Mouse (Mus musculus) cortical plate, adult 2 months (tissue): Measurements from ENCODE around the gene Ephb1.

Experiments
- CTCF ChIP-seq: fragments of 200-500 bp; IDR thresholded peaks from 2 replicates; pipeline ENCODE4 v1.5.1; 2011; ENCODE audit warnings: mild to moderate bottlenecking, control low read depth, low read length; ENCODE audit not compliant: insufficient read depth; ENCODE audit errors: extremely low read depth
- POLR2A ChIP-seq: fragments of 200-500 bp; IDR thresholded peaks from 2 replicates; pipeline ENCODE4 v1.6.1; 2011; ENCODE audit warnings: mild to moderate bottlenecking, low read length, control low read depth; ENCODE audit not compliant: insufficient read depth; ENCODE audit errors: extremely low read depth

GRCm38 (mm10) chr9:102155876-102156275 is 198.6 kb downstream of the Ephb1 start:
- no peak for TF ChIP-seq CTCF
- TF ChIP-seq POLR2A, result no peak
